Mouse (Mus musculus): ENCODE results near the gene C1qbp. TPM values are rescaled to one million over a fixed set of nuclear protein-coding genes. Genes with fewer than 3 reads are reported as not detected.

Gene C1qbp
- polyA plus RNA-seq, 1 experiment, result 318 TPM

DNA sequence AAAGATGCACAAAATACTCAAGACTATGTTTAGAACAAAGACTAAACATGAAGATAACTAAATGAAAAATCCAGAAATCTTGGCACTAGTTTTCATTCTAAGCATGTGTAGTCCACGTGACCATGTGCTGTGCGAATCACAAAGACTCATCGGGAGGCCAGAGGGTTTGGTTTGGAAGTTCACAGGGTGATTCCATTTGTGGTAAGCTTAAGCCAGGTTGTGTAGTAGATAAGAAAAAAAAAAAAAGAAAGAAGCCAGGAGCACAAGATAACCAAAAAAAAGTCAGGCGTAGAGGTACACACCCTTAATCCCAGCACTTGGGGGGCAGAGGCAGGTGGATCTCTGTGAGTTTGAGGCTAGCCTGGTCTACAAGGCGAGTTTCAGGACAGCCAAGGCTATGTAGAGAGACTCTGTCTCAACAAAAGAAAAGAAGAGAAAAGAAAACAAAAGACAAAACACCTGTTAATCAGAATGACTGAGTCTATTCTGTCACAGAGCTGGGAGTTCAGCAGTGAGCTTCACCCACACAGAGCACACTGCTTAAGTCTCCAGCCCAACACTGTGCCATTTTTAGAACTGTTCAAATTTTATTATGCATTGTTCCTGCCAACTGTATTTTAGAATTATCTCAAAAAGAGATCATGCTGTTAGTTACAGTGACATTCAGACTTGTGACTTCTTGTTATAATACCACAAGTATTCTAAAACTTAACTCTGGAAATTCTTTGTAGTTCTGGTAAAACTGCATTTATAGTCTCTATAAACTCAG is 21.9 kb downstream of the C1qbp start:
- peaks cover 6% of the 10 kb centered on the region for H3K79me2 ChIP-seq (ENCODE audit: control insufficient read depth, insufficient read depth)
- no peak overlapping the region for H3K4me2 ChIP-seq (ENCODE audit: low read depth)
- TF ChIP-seq TCF3 (IDR thresholded peaks at IDR 0.05; ENCODE audit: insufficient read length, low read depth) (no peak), POLR2AphosphoS2 (IDR thresholded peaks at IDR 0.05; ENCODE audit: insufficient read length, low read depth) (no peak), SRF (IDR thresholded peaks at IDR 0.05; ENCODE audit: control insufficient read depth, insufficient read length, low read depth) (no peak), E2F4 (IDR thresholded peaks at IDR 0.05; ENCODE audit: insufficient read depth) (no peak), TCF12 (IDR thresholded peaks at IDR 0.05; ENCODE audit: insufficient read depth, poor library complexity, severe bottlenecking) (no peak), MYOD1 (IDR thresholded peaks at IDR 0.05; ENCODE audit: control insufficient read depth in 1 of 3, insufficient read length in 2 of 3, low read depth in 2 of 3) (no peak), MAX (IDR thresholded peaks at IDR 0.05; ENCODE audit: low read depth) (no peak), REST (IDR thresholded peaks at IDR 0.05; ENCODE audit: insufficient read depth, insufficient read length) (no peak), CEBPB (IDR thresholded peaks at IDR 0.05; ENCODE audit: insufficient read depth, poor library complexity, severe bottlenecking) (no peak), MYOG (IDR thresholded peaks at IDR 0.05; ENCODE audit: control insufficient read depth in 1 of 3, insufficient read depth in 1 of 3, insufficient read length in 2 of 3, low read depth in 2 of 3) (no peak), USF1 (IDR thresholded peaks at IDR 0.05; ENCODE audit: low read depth) (no peak), POLR2A (IDR thresholded peaks at IDR 0.05; ENCODE audit: insufficient read length, low read depth) (no peak)
- peaks cover 57% of the 10 kb centered on the region for H3K36me3 ChIP-seq (ENCODE audit: control insufficient read depth, insufficient read depth)
- H3ac ChIP-seq (ENCODE audit: control insufficient read depth, insufficient read length), result no peak overlapping the region
- H3K27me3 ChIP-seq (ENCODE audit: control insufficient read depth, insufficient read depth, insufficient read length), result no peaks in the 10 kb centered on the region
- H3K4me3 ChIP-seq, result no peak overlapping the region

DNA sequence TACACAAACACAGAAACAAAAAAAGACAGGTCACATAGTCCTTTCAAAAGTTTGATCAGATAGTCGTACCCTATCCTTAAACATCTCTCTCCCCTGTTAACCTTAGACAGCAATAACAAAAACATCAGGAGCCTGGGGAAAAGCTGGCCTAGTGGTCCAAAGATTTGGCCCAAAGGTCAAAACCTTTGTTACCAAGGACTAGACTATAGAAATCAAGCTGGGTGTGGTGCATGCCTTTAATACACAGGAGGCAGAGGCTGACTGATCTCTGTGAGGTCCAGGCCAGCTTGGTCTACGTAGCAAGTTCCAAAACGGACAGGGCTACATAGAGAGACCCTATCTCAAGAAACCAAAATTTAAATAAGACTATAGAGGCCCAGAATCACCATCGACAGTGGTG is 28.1 kb downstream of the C1qbp start:
- no peak overlapping the region for H3ac ChIP-seq (ENCODE audit: control insufficient read depth, insufficient read length)
- H3K27me3 ChIP-seq (ENCODE audit: control insufficient read depth, insufficient read depth, insufficient read length), result no peaks in the 10 kb centered on the region
- H3K79me2 ChIP-seq (ENCODE audit: control insufficient read depth, insufficient read depth), result no peaks in the 10 kb centered on the region
- H3K4me3 ChIP-seq, result no peak overlapping the region
- peaks cover 85% of the 10 kb centered on the region for H3K36me3 ChIP-seq (ENCODE audit: control insufficient read depth, insufficient read depth)
- no peak for TF ChIP-seq MYOD1 (IDR thresholded peaks at IDR 0.05; ENCODE audit: control insufficient read depth in 1 of 3, insufficient read length in 2 of 3, low read depth in 2 of 3)
- no peak for TF ChIP-seq E2F4 (IDR thresholded peaks at IDR 0.05; ENCODE audit: insufficient read depth)
- TF ChIP-seq TCF3 (IDR thresholded peaks at IDR 0.05; ENCODE audit: insufficient read length, low read depth), result no peak
- TF ChIP-seq MAX (IDR thresholded peaks at IDR 0.05; ENCODE audit: low read depth), result no peak
- no peak for TF ChIP-seq TCF12 (IDR thresholded peaks at IDR 0.05; ENCODE audit: insufficient read depth, poor library complexity, severe bottlenecking)
- no peak for TF ChIP-seq USF1 (IDR thresholded peaks at IDR 0.05; ENCODE audit: low read depth)
- TF ChIP-seq REST (IDR thresholded peaks at IDR 0.05; ENCODE audit: insufficient read depth, insufficient read length), result no peak
- TF ChIP-seq POLR2A (IDR thresholded peaks at IDR 0.05; ENCODE audit: insufficient read length, low read depth), result no peak
- TF ChIP-seq MYOG (IDR thresholded peaks at IDR 0.05; ENCODE audit: control insufficient read depth in 1 of 3, insufficient read depth in 1 of 3, insufficient read length in 2 of 3, low read depth in 2 of 3), result no peak
- no peak for TF ChIP-seq CEBPB (IDR thresholded peaks at IDR 0.05; ENCODE audit: insufficient read depth, poor library complexity, severe bottlenecking)
- TF ChIP-seq POLR2AphosphoS2 (IDR thresholded peaks at IDR 0.05; ENCODE audit: insufficient read length, low read depth), result no peak
- TF ChIP-seq SRF (IDR thresholded peaks at IDR 0.05; ENCODE audit: control insufficient read depth, insufficient read length, low read depth), result no peak
- H3K4me2 ChIP-seq (ENCODE audit: low read depth), result no peak overlapping the region

DNA sequence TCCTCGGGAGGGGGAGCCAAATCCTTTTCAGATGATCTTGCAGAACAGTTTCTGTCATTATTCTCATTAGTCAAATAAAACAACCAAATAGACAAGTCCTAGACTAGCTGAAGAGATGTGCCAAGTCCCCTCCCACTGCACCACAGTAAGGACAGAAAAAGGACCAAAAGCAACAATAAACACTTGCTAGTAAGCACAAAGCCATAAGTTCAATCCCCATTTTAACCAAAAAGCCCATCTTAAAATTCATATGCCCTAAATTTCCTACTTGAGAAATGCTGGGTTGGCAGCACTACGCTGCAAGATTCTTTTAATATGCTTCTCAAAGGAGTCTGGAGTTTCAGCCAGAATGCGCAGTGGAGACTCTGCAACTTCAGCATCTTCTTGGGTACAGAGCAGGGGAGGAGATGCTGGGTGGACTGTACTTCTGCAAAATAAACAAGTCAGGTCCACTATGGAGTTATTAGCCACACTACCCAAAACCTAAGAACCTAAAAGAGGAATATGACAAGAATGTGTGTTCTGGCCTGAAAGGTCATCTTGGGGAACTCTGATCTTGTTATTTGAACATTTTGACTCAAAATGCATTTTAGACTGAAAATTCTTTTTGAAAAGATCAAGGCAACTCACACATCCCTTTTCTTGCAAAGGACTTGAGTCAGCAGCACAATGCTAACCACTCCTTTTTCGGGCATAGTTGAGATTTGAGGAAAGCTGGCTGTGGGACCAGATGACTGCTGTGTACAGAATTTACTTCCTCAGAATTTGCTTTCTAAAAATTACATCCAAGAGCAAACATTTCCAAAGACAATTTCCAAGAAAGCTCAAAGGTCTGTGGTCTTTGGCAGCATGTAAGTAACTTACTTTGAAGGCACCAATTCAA is 37.6 kb downstream of the C1qbp start:
- Histone ChIP-seq H3K27me3 (ENCODE audit: control insufficient read depth, insufficient read depth, insufficient read length) (no peaks in the 10 kb centered on the region), H3K4me2 (ENCODE audit: low read depth) (no peak overlapping the region)

DNA sequence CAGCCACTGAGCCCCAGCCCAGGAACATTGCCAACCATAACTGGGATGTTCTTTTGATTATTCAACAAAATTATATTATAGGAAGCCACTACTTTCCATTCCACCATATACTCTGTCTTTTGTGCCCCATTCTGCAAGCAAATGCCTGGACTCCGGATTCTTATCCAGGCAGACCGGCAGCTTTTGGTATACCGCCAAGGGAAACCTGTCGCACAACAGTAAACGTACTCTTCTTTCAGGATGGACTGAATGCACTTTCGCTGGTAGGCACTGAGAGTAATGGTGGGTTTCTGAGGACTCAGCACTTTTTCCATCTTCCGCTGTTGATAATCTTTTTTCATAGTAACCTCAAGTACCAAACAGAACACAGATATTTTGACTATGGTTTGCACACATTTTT is 39.2 kb downstream of the C1qbp start:
- Histone ChIP-seq H3K27me3 (ENCODE audit: control insufficient read depth, insufficient read depth, insufficient read length) (no peaks in the 10 kb centered on the region), H3K4me2 (ENCODE audit: low read depth) (no peak overlapping the region)
- TF ChIP-seq TCF12 (IDR thresholded peaks at IDR 0.05; ENCODE audit: insufficient read depth, poor library complexity, severe bottlenecking), result no peak

More for the DNA sequence above, 37.6 kb downstream of the C1qbp start:
- Histone ChIP-seq H3ac (ENCODE audit: control insufficient read depth, insufficient read length) (no peak overlapping the region), H3K4me3 (no peak overlapping the region), H3K79me2 (ENCODE audit: control insufficient read depth, insufficient read depth) (no peaks in the 10 kb centered on the region), H3K36me3 (ENCODE audit: control insufficient read depth, insufficient read depth) (peaks cover 78% of the 10 kb centered on the region)
- TF ChIP-seq USF1 (IDR thresholded peaks at IDR 0.05; ENCODE audit: low read depth) (no peak), POLR2AphosphoS2 (IDR thresholded peaks at IDR 0.05; ENCODE audit: insufficient read length, low read depth) (no peak), MYOG (IDR thresholded peaks at IDR 0.05; ENCODE audit: control insufficient read depth in 1 of 3, insufficient read depth in 1 of 3, insufficient read length in 2 of 3, low read depth in 2 of 3) (no peak), POLR2A (IDR thresholded peaks at IDR 0.05; ENCODE audit: insufficient read length, low read depth) (no peak), MAX (IDR thresholded peaks at IDR 0.05; ENCODE audit: low read depth) (no peak), MYOD1 (IDR thresholded peaks at IDR 0.05; ENCODE audit: control insufficient read depth in 1 of 3, insufficient read length in 2 of 3, low read depth in 2 of 3) (no peak), SRF (IDR thresholded peaks at IDR 0.05; ENCODE audit: control insufficient read depth, insufficient read length, low read depth) (no peak)

More for the DNA sequence above, 39.2 kb downstream of the C1qbp start:
- peaks cover 78% of the 10 kb centered on the region for H3K36me3 ChIP-seq (ENCODE audit: control insufficient read depth, insufficient read depth)
- H3ac ChIP-seq (ENCODE audit: control insufficient read depth, insufficient read length), result no peak overlapping the region
- H3K79me2 ChIP-seq (ENCODE audit: control insufficient read depth, insufficient read depth), result no peaks in the 10 kb centered on the region
- no peak overlapping the region for H3K4me3 ChIP-seq

All from myocyte (in vitro differentiated cells).